Mouse (Mus musculus): ENCODE data around the gene Gm43552.
"Not testable (repeated sequence)": the region's sequence is repeated elsewhere in the genome, so short reads cannot be mapped to it uniquely, and the experiment has no call there.

Gene Gm43552

DNA sequence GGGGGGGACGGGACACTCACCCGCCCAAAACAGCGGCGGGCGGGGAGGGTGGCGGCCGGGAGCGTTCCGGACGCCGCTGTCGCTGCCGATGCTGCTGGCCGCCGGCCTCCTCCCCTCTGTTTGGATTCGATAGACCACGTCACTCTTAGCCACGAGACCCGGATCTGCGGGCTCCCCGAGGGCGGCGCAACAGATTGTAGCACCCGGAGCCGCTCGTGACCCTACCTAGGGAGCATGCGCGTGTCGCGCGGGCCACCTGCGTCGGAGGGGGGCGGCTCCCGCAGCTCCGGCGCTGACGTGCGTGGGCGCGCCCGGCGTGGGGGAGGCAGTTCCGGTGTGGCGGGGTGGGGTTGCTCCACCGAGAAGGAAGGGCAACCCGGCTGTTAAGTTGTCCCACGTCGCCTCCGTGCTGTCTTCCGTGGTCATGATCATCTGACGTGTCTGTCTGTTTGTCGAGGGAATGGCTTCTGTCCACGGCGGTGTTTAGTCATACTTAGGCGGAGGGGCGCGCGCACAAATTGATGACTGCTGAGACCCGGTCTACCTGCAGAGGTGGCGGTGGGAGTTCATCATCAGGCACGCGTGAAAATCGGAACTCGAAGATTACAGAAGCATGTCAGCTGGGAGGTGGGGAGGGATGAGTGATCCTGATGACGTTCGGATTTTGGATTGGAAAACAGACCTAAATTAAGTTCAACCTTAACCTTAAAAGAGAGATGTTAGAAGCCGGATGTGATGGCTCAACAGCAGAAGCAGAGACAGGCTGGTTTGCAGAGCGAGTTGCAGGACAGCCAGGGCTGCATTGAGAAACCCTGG lies at the start of gene Gm43552:
TSS of gene Gm43552 (minus strand) at position 118 of the 816 bp plus-strand sequence.
- peak; percentile 99 for DNase-seq (ENCODE audit: low read depth, low spot score)

DNA sequence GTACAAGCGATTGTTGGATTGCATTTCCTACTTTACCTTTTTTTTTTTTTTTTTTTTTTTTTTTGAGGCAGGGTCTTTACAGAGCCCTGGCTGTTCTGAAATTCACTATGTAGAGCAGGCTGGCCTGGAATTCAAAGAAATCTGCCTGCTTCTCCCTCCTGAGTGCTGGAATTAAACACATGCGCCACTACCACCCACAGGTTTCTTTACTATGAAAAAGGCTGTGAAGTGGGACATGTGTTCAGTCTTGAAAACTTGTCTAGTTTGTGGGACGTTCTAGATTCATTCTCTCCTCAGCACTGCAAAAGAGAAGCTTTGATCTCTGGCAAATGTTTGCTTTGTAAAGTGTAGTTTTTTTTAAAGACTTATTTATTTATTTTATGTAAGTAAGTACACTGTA lies 49.3 kb upstream of the Gm43552 start:
- no peak for DNase-seq (ENCODE audit: low read depth, low spot score)

DNA sequence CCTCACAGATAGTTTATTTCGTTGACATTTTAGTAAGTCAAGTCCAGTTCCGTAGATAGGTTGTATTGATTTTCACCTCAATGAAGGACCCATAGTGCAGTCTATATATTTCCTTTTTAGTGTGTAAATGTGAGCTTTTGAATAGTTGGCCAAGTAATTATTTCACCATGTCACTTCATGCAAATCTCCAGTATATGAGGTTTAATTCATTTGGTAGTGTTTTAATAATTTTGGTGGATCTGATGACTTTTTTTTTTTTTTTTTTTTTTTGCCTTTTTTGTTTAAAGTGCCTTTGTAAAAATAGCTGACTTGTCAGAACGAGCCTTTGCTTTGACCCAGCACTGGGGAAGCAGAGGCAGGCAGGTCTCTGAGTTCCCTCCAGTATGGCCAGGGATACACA lies 47.2 kb upstream of the Gm43552 start:
- DNase-seq (ENCODE audit: low read depth, low spot score): no peak

DNA sequence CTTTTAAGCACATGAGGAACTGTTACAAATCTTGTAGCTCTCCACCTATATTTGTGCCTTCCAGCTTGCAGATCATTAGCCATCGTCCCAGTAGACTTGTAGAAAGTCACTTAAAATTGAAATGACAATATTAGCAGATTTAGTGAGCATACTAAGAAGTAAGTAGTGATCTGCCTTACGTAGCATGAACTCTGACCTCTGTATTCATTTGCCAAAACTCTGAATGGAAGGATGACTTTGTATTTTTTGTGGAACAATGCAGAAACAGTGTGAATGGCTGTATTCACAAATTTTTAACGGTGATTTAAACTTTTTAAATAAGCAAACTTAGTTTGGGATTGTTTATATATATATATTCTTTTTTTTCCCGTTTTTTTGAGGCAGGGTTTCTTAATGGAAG lies 46.2 kb upstream of the Gm43552 start:
- no peak for DNase-seq (ENCODE audit: low read depth, low spot score)

DNA sequence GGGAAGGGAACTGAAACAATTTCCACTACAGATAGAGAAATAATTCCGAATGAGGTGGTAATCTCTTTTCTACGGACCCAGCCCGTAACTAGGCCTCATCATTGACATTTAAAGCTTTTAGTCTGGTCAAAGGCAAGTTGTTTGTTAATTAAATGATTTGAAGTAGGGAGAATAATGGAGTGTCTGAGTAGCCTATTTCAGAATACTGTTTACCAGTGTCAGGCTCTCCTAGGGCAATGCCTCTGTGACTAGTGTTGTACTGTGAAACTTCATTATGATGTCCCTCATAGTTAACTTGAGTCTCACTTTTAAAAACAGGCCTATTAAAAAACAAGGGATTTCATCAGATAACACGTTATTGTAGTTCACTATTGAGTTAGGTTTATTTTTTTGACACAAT lies 45.5 kb upstream of the Gm43552 start:
- DNase-seq (ENCODE audit: low read depth, low spot score): no peak

DNA sequence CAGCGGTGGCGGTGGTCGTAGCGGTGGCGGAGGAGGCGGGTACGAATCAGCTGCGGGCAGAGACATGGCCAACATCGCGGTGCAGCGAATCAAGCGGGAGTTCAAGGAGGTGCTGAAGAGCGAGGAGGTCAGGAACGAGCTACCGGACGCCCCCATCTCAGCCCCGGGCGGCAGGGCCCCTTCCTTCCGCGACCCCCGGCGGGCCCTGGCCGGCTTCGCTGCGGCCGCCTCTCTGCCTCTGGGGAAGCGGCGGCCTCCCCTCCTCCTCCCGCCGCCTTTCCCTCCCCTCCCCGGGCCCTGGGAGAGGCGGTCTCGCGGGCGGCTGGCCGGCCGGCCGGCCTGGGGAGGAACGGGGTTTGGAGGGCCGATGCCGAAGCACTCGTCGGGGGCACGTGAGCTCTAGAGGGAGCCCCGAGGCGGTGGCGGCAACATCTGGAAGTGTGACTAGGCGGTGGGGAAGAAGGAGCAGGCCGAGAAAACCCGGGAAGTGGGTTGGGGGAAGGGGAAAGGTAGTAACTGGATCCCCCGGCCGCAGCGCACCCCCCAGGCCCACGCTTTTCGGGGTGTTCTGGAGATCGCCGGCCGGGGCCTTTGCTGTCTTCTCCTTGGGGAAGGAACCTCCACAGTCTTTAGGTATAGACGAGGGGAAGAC lies 44.9 kb upstream of the Gm43552 start:
- DNase-seq (ENCODE audit: low read depth, low spot score): no peak

DNA sequence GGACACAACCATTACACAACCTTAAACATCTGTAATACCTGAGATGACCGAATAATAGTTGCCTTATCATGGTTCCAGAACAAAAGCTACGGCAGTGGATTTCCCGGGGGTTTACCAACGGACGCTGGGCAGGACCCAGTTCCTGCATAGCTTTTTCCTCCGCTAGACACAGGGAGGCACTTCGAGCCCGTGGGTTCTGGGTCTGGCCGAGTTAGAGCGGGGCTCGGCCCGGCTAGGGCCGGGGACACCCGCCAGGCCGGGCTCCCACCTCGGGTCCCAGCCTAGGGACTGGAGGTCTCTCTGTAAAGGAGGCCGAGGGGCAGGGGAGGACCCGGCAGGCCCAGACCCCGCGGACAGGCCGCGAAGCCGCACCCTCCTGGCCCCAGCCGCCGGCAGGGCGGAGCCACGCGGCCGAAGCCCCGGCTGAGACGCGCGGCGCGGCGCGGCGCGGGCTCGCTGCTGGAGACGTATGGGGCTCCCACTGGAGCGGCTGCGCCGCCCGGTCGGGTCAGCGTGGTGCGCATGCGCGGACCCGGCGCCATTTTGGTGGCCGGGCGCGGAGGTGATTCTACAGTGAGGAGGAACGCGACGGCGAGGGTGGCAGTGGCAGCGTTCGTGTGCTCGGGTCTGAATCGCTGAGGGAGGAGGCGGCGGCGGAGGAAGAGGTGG lies 44.3 kb upstream of the Gm43552 start, which contains the start of the genes Smim14 and Ube2k:
TSS of gene Smim14 (minus strand) at position 434 of the 669 bp plus-strand sequence.
TSS of gene Ube2k (plus strand) at position 483 of the 669 bp plus-strand sequence.
- DNase-seq (ENCODE audit: low read depth, low spot score): peak; percentile 97

DNA sequence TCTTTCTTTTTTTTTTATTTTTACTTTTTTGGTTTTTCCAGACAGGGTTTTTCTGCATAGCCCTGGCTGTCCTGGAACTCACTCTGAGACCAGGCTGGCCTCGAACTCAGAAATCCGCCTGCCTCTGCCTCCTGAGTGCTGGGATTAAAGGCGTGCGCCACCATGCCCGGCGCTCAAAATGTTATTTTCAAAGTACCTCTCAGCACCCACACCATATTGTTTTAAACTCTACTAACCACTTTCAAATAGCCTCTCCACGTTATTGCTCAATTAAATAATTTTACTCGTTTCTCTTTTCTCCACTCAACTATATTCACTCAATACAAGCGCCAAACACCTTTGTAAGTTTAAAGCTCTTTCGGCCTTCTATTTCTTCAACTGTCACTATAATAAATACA lies 43.4 kb upstream of the Gm43552 start:
- not testable (repeated sequence) for DNase-seq (ENCODE audit: low read depth, low spot score)

DNA sequence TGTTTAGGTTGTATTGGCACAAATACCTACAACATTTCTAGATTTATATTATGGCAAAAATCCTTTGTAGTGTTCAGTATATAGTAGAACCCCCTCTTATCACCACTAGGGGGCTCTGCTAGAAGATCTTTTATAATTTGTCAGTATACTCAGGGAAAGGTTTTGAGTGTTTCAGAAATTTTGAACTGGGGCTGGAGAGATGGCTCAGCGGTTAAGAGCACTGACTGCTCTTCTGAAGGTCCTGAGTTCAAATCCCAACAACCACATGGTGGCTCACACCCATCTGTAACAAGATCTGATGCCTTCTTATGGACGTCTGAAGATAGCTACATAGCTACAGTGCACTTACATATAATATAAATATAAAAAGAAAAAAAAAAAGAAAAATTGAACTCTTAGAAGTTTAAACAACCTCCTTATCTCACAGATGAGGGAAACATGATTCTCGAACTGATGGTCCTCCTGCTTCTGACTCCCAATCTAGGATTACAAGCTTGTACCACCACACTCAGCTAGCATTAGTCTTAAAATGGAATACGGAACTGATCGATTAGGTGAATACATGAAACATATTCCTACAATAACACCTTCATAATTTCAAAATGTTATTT lies 42.9 kb upstream of the Gm43552 start:
- DNase-seq (ENCODE audit: low read depth, low spot score): peak; percentile 75

DNA sequence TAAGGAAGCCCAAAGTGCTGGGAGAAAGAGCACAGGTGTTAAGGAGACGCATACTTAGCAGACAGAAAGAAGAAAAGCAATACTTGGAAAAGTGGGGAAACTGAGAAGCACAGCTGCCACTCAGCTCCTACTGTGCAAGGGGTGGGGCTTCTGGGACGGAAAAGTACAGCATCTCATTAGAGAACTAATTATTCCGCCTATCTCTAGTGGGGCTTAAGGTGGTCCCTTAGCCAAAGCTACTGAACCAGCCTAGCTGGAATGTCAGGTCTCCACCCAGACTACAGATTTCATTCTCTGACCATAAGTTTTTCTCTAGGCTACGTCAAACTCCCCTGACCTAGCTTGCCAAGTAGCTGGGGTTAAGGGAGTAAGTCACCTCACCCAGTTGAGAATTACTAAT lies 41.9 kb upstream of the Gm43552 start:
- DNase-seq (ENCODE audit: low read depth, low spot score): no peak

DNA sequence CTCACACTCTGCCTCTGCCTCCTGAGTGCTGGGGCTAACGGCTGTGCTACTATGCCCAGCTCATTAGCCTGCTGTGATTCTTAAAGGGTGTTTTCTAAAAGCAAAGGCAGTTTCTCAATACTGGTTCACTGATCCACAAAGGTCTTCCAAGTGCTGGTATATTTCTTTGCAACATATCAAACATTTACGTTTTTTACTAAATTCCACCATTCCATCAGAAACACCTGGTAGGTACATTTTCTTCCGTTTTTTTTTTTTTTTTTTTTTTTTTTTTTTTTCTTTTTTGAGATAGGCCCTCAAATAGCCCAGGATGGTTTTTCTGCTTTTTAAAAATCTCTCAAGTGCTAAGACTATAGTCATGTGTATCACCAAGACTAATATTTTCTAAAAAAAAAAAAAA lies 38.6 kb upstream of the Gm43552 start:
- DNase-seq (ENCODE audit: low read depth, low spot score): no peak

DNA sequence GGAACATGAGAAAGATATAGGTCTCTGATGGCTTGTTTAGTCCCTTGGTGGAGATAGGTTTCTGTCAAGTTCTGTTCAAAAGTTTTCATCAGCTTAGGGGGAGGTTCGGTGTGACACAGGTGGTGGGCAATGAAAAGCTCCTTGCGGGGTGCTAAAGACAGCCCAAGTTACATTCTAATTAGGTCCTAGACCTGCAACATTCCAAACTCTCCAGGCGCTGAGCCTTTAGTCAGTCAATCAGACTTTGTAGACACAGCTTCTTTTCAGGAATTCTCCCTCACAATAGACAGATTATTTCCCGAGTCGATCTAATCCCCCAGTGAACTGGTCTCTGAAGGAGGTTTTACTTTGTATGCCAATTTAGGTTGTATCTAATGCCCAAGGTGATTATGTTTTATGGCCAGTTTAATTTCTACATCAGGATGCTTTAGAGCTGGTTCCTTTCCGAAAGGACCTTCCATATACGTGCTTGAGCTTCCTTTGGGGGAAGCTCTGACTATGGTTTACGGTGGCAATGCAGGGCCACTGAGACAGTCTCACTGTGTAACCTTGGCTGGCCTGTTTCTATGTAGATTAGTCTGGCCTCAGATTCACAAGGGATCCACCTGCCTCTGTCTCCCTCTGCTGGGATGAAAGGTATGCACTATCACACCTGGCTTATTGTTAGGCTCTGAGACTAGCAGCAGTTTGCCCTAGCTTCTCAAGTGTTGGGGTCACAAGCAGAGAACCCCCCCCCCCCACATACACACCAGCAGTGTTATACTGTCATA lies 33.2 kb upstream of the Gm43552 start:
- peak; percentile 69 for DNase-seq (ENCODE audit: low read depth, low spot score)

DNA sequence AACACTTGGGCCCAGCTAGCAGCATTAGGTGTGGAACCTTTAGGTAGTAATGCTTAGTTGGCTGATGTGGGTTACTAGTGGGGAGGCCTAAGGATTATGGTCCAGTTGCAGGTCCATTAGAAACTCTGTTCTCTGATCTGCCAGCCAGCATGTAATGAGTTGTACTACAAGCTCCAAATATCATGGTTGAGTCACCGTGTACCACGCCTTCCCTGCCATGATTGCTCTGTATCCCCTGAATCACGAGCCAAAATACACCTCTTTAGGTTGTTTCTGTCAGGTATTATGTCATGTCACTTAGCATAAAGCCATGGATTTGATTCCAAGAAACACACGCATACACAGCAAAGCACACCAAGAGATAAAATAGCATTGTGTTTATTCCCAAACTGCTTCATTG lies 32.2 kb upstream of the Gm43552 start:
- DNase-seq (ENCODE audit: low read depth, low spot score): no peak

DNA sequence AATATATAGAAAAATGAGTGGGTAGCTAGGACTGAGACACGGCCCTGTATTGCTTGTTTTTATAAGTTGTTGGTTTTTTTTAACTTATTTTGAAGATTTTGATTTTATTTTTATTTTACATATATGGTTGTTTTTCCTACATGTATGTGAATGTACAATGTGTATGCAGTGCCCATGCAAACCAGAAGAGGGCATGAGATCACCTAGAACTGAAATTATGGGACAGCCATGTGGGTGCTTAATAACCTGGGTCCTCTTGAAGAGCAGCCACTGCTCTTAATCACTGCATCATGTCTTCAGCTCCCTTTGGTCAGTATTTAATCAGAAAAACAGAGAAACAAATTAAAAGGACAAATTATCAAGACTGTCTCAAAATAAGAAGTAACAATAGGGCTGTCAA lies 29.2 kb upstream of the Gm43552 start:
- DNase-seq (ENCODE audit: low read depth, low spot score): peak; percentile 54

DNA sequence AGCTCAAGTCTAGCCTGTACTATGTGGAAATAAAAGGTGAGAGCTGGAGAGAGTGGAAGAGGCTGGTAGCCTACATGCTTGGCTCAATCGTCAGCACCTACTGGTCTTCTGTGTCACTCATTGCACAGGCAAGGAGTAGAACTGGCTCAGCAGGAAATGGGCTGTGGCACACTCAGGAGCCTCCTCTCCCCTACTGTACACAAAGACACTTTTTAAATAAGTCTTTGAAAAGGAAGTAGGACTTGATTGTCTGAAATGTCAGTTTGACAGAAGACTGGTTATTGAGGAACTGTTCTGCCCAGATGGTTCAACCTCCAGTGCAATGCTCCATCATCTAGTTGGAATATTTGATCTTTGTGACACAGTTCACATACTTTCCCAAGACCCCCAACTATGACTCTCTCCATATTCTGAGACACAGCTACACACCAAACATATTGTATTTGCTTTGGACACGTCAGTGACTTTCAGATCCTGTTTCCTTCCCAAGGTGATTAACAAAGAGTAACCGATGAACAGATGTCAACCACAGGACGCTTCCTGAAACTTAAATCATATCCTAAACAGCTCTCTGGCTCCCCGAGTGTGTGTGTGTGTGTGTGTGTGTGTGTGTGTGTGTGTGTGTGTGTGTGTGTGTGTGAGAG lies 22.1 kb upstream of the Gm43552 start:
- peak; percentile 65 for DNase-seq (ENCODE audit: low read depth, low spot score)

DNA sequence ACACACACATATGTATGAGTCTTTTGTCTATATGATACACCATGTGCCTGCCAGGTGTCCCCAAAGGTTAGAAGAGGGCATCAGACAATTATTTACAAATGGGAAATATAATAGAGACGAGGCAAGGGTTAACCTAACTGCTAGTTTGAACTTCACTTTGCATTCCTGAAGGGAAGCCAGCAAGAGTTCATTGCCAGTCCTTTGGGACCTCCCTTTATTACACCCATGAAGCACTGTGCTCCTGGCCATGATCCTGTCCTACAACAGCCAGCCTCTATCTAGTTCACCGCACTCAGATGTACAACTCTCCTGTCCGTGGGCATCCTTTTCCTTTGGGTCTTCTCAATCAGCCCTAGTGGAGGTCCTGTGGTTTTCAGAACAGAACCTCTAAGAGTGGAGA lies 20.9 kb upstream of the Gm43552 start:
- no peak for DNase-seq (ENCODE audit: low read depth, low spot score)

DNA sequence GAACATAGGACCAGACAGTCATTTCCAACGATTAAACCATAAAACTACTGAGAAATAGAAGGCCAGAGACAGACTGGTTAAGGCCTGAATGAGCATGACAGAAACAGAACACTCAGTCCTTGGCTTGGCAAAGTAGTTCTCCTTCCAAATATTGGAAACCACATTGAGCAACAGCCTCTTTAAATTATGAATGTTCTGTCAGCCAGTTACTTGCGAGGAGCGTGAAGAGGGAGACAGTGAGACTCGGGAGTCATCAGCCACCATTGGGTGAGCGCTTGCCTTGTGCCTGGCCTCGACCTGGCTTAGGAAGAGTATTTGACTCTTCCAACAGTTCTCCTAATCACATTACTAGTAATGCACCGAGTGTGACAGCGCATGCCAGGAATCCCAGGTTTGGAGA lies 15.8 kb upstream of the Gm43552 start:
- DNase-seq (ENCODE audit: low read depth, low spot score): no peak

DNA sequence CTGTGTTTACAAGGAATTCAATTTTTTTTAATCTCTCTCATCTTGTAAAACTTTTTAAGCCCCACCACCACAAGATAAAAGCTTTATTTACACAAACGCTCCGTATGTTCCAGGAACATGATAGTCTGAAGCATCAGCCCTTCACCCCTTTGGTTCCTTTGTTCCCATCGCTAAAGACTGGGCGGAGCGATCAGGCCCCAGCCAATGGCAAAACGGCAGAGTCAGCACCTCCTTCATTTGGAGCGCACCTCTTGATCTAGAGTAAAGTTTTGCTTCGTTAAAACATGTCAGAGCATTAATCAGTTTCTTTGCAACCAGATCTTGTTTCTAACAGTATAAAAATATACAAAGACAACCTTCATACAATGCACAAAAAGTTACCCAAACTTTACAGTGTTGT lies 13.2 kb upstream of the Gm43552 start:
- DNase-seq (ENCODE audit: low read depth, low spot score): peak; percentile 49

DNA sequence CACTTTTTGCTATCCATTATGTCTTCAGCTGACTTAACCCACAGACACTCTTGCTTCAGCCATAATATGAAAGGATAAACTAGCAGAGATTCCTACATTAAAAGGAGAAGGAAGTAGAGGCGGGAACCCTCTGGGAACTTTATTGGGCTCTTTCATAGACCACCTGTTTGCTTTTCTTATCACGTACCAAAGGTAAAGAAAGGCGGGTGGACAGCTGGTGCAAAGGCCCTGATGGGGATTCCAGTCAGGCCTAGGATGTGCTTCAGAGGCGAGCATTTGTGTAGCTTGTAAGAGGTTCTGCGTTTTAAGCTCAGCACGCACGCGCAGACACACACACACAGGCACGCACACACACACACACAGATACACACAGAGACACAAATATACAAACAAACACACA lies 8.8 kb upstream of the Gm43552 start:
- no peak for DNase-seq (ENCODE audit: low read depth, low spot score)

DNA sequence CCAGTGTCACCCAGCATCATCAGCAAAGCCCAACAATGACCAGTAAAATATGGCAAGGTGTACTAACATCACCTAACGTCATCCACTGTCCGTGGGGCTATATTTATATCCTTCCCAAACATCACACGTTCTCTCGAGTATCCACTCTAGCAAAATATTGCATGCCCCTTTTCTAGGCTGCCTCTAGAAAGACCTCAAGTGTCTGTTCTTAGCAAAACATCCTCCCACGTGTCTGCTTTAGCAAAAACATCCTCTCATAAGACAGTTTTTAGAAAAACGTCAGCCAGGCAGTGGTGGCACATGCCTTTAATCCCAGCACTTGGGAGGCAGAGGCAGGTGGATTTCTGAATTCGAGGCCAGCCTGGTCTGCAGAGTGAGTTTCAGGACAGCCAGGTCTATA lies 7.6 kb upstream of the Gm43552 start:
- peak; percentile 39 for DNase-seq (ENCODE audit: low read depth, low spot score)
